Mouse (Mus musculus): ENCODE measurements around the gene Tigd3. TPM values are rescaled to one million over a fixed set of nuclear protein-coding genes. Genes with fewer than 3 reads are reported as not detected.

Tigd3 gene
- polyA plus RNA-seq, 1 experiment from 2014 or later = 2.9 TPM

- no peaks in the 10 kb centered on the region for H3K27me3 ChIP-seq (ENCODE audit: insufficient read depth, poor library complexity, severe bottlenecking)
- 9% methylated on average over 16 of the region's 16 CpGs for WGBS
- H3K9me3 ChIP-seq = no peaks in the 10 kb centered on the region
- H3K4me3 ChIP-seq = peak overlapping the region; percentile 56
- H3K27ac ChIP-seq = peak overlapping the region; percentile 96
- peaks cover 5% of the 10 kb centered on the region for H3K36me3 ChIP-seq
- DNase-seq (ENCODE audit: low spot score) = peak; percentile 97
- H3K4me1 ChIP-seq = peaks cover 94% of the 10 kb centered on the region
These were observed 47.2 kb downstream of the Tigd3 start for GRCm38 (mm10) chr19:5846557-5847305.

GRCm38 (mm10) chr19:5846154-5846553 is 47.8 kb downstream of the Tigd3 start:
- H3K9me3 ChIP-seq = no peaks in the 10 kb centered on the region
- H3K27ac ChIP-seq = peak overlapping the region; percentile 96
- DNase-seq (ENCODE audit: low spot score) = no peak
- 0% methylated on average over 7 of the region's 7 CpGs for WGBS
- H3K36me3 ChIP-seq = no peaks in the 10 kb centered on the region
- H3K4me1 ChIP-seq = peaks cover 95% of the 10 kb centered on the region
- H3K27me3 ChIP-seq (ENCODE audit: insufficient read depth, poor library complexity, severe bottlenecking) = no peaks in the 10 kb centered on the region
- peak overlapping the region; percentile 56 for H3K4me3 ChIP-seq

- DNase-seq (ENCODE audit: low spot score) = peak; percentile 96
- 5% methylated on average over 45 of the region's 45 CpGs for WGBS
- H3K36me3 ChIP-seq = no peaks in the 10 kb centered on the region
- no peaks in the 10 kb centered on the region for H3K9me3 ChIP-seq
- H3K27me3 ChIP-seq (ENCODE audit: insufficient read depth, poor library complexity, severe bottlenecking) = no peaks in the 10 kb centered on the region
- H3K4me3 ChIP-seq = peak overlapping the region; percentile 56
- H3K4me1 ChIP-seq = peaks cover 100% of the 10 kb centered on the region
- peak overlapping the region; percentile 96 for H3K27ac ChIP-seq
These were observed 48.4 kb downstream of the Tigd3 start for GRCm38 (mm10) chr19:5845319-5846135.

GRCm38 (mm10) chr19:5844831-5845318 is 49.1 kb downstream of the Tigd3 start:
- H3K4me1 ChIP-seq = peaks cover 100% of the 10 kb centered on the region
- no peaks in the 10 kb centered on the region for H3K36me3 ChIP-seq
- no peak for DNase-seq (ENCODE audit: low spot score)
- 56% methylated on average over 12 of the region's 12 CpGs for WGBS
- H3K27me3 ChIP-seq (ENCODE audit: insufficient read depth, poor library complexity, severe bottlenecking) = no peaks in the 10 kb centered on the region
- peak overlapping the region; percentile 56 for H3K4me3 ChIP-seq
- peak overlapping the region; percentile 96 for H3K27ac ChIP-seq
- no peaks in the 10 kb centered on the region for H3K9me3 ChIP-seq

- Histone ChIP-seq H3K4me3 (peak overlapping the region; percentile 56), H3K9me3 (no peaks in the 10 kb centered on the region), H3K27ac (peak overlapping the region; percentile 96), H3K27me3 (ENCODE audit: insufficient read depth, poor library complexity, severe bottlenecking) (no peaks in the 10 kb centered on the region), H3K4me1 (peaks cover 93% of the 10 kb centered on the region), H3K36me3 (no peaks in the 10 kb centered on the region)
- 75% methylated on average over 30 of the region's 30 CpGs for WGBS
- no peak for DNase-seq (ENCODE audit: low spot score)
These were observed 49.9 kb downstream of the Tigd3 start for GRCm38 (mm10) chr19:5843781-5844691.

- Histone ChIP-seq H3K27ac (peak overlapping the region; percentile 96), H3K9me3 (no peaks in the 10 kb centered on the region), H3K4me3 (peak overlapping the region; percentile 56; the same call in 1 of the 2 replicates), H3K4me1 (peaks cover 83% of the 10 kb centered on the region), H3K36me3 (no peaks in the 10 kb centered on the region), H3K27me3 (ENCODE audit: insufficient read depth, poor library complexity, severe bottlenecking) (no peaks in the 10 kb centered on the region)
- WGBS = 77% methylated on average over 9 of the region's 9 CpGs
- no peak for DNase-seq (ENCODE audit: low spot score)
These were observed 50.9 kb downstream of the Tigd3 start for GRCm38 (mm10) chr19:5842785-5843730.

GRCm38 (mm10) chr19:5841999-5842784 is 51.8 kb downstream of the Tigd3 start:
- H3K4me1 ChIP-seq = peaks cover 83% of the 10 kb centered on the region
- peak overlapping the region; percentile 96; the same call in 1 of the 2 replicates for H3K27ac ChIP-seq
- H3K4me3 ChIP-seq = no peak overlapping the region
- no peaks in the 10 kb centered on the region for H3K36me3 ChIP-seq
- no peaks in the 10 kb centered on the region for H3K27me3 ChIP-seq (ENCODE audit: insufficient read depth, poor library complexity, severe bottlenecking)
- WGBS = 76% methylated on average over 5 of the region's 5 CpGs
- H3K9me3 ChIP-seq = no peaks in the 10 kb centered on the region
- no peak for DNase-seq (ENCODE audit: low spot score)

GRCm38 (mm10) chr19:5841389-5841946 is 52.5 kb downstream of the Tigd3 start:
- no peaks in the 10 kb centered on the region for H3K36me3 ChIP-seq
- DNase-seq (ENCODE audit: low spot score) = no peak
- peak overlapping the region; percentile 96; the same call in 1 of the 2 replicates for H3K27ac ChIP-seq
- H3K9me3 ChIP-seq = no peaks in the 10 kb centered on the region
- no peaks in the 10 kb centered on the region for H3K27me3 ChIP-seq (ENCODE audit: insufficient read depth, poor library complexity, severe bottlenecking)
- WGBS = 59% methylated on average over 4 of the region's 4 CpGs
- no peak overlapping the region for H3K4me3 ChIP-seq
- peaks cover 80% of the 10 kb centered on the region for H3K4me1 ChIP-seq
